ENCODE assay signal across 1 mouse cellular context in genomic region chr1:119504260-119505062, GRCm38 (mm10).
TF ChIP-seq lines count a peak whose summit lies in the region.

Gene Ralb (minus strand): TSS chr1:119504794.

TF ChIP-seq in MEL, 35 proteins besides CTCF, POLR2A, EP300 and RAD21 (continued from another document):
- TF ChIP-seq ZC3H11A (IDR thresholded peaks at IDR 0.05; ENCODE audit: low read depth, low read length) (no peak), ZKSCAN1 (IDR thresholded peaks at IDR 0.05; ENCODE audit: low read depth, low read length) (no peak), GABPA (IDR thresholded peaks at IDR 0.05; ENCODE audit: low read depth, low read length) (no peak), HCFC1 (IDR thresholded peaks at IDR 0.05; ENCODE audit: low read depth, low read length) (peak; percentile 51; the same call in 1 of the 2 replicates), MEF2A (IDR thresholded peaks at IDR 0.05; ENCODE audit: extremely low read depth, insufficient replicate concordance, low read depth, low read length, poor library complexity, severe bottlenecking) (no peak)
TF ChIP-seq in MEL: peak in this region for 12.
